Mouse (Mus musculus): ENCODE measurements around the gene Tlk2. TPM values are rescaled to one million over a fixed set of nuclear protein-coding genes. Genes with fewer than 3 reads are reported as not detected.
"Not testable (repeated sequence)": the region's sequence is repeated elsewhere in the genome, so short reads cannot be mapped to it uniquely, and the experiment has no call there.

Tlk2 gene
- polyA plus RNA-seq (2015; fragmentation: Nextera tagmentation; extraction: Ambion mirVana), result 5.5 and 6.6 TPM in 2 replicates

DNA sequence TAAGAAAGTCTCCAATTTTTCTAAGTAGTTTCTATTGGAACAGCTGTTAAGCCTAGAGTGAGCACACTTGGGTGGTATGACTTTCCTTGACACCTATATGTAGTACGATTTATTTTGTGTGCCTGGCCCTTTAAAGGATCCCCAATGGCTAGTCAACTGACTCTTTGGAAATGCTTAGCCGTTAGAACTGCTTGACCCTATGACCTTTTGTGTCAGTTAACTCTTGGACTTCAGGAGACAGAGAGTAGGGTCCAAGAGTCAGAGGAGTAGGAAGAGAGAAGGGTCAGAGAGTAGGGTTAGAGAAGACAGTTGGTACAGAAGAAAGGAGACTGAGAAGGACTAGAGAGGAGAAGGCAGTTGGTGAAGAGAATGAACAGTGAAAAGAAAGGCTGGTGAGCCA lies at the start of gene Tlk2:
Gene Tlk2, plus strand, starts transcription at position 292 of the 400 bp plus-strand sequence.
- no peaks in the 10 kb centered on the region for H3K27me3 ChIP-seq (ENCODE audit: control insufficient read depth, insufficient read depth, low read depth, low read length)
- peak within 1 kb of the TSS; percentile 94 for H3K27ac ChIP-seq (ENCODE audit: low read length)
- H3K4me3 ChIP-seq (ENCODE audit: low read depth, low read length), result peak within 1 kb of the TSS; percentile 98
- no peak for ATAC-seq (ENCODE audit: low read depth)
- H3K36me3 ChIP-seq (ENCODE audit: control insufficient read depth, insufficient read depth), result no peaks in the 10 kb centered on the region
- no peaks in the 10 kb centered on the region for H3K9me3 ChIP-seq (replicated peaks; ENCODE audit: control insufficient read depth, low read length)
- H3K9ac ChIP-seq (ENCODE audit: low read depth, low read length), result peak within 1 kb of the TSS; percentile 100
- 70% methylated on average over 2 of the region's 2 CpGs for WGBS (ENCODE audit: insufficient replicate concordance)
- peaks cover 19% of the 10 kb centered on the region for H3K4me1 ChIP-seq (ENCODE audit: control insufficient read depth, low read depth, low read length)
- H3K4me2 ChIP-seq (ENCODE audit: low read depth, low read length), result peak within 1 kb of the TSS; percentile 65

DNA sequence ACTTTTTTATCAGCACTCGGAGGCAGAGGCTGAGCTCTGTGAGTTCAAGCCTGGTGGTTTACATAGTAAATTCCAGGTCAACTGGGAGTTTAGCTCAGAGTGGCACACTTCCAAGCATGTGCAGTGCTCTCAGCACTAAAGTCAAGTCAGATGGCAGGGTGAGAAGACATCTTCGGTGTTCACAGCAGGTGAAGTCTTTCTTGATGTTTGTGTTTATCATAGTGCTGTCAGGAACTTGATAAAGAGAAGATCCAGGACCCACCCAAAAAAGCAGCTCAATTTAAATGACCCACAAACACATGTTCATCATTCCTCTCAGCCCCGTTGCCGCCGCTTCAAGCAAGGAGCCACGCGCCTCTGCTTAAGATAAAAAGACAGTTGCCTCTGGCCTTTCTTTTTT lies 42.9 kb upstream of the Tlk2 start:
- peak; percentile 61 for ATAC-seq (ENCODE audit: low read depth)
- peaks cover 45% of the 10 kb centered on the region for H3K36me3 ChIP-seq (ENCODE audit: control insufficient read depth, insufficient read depth)

DNA sequence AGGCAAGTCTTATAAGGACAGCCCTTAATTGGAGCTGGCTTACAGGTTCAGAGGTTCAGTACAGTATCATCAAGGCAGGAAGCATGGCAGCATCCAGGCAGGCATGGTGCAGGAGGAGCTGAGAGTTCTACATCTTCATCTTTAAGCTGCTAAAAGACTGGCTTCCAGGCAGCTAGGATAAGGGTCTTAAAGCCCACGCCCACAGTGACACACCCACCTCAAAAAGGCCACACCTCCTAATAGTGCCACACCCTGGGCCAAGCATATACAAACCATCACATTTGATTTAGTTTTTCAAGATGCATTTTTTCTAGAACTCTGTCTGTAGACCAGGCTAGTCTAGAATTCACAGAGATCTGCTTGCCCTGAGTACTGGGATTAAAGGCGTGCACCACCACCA lies 41.4 kb upstream of the Tlk2 start:
- H3K27ac ChIP-seq (ENCODE audit: low read length); H3K27me3 ChIP-seq (ENCODE audit: control insufficient read depth, insufficient read depth, low read depth, low read length); H3K4me3 ChIP-seq (ENCODE audit: low read depth, low read length); H3K9ac ChIP-seq (ENCODE audit: low read depth, low read length); H3K9me3 ChIP-seq (replicated peaks; ENCODE audit: control insufficient read depth, low read length); H3K4me2 ChIP-seq (ENCODE audit: low read depth, low read length): not testable (repeated sequence)
- ATAC-seq (ENCODE audit: low read depth), result peak; percentile 60; the same call in 1 of the 2 replicates
- WGBS (ENCODE audit: insufficient replicate concordance), result 62% methylated on average over 2 of the region's 2 CpGs
- H3K36me3 ChIP-seq (ENCODE audit: control insufficient read depth, insufficient read depth), result peaks cover 36% of the 10 kb centered on the region
- peaks cover 24% of the 10 kb centered on the region for H3K4me1 ChIP-seq (ENCODE audit: control insufficient read depth, low read depth, low read length)

More for the DNA sequence above, 42.9 kb upstream of the Tlk2 start:
- H3K9me3 ChIP-seq (replicated peaks; ENCODE audit: control insufficient read depth, low read length), result no peaks in the 10 kb centered on the region
- peaks cover 24% of the 10 kb centered on the region for H3K4me1 ChIP-seq (ENCODE audit: control insufficient read depth, low read depth, low read length)
- no peak overlapping the region for H3K9ac ChIP-seq (ENCODE audit: low read depth, low read length)
- 41% methylated on average over 7 of the region's 7 CpGs for WGBS (ENCODE audit: insufficient replicate concordance)
- H3K27ac ChIP-seq (ENCODE audit: low read length), result peak overlapping the region; percentile 60
- H3K27me3 ChIP-seq (ENCODE audit: control insufficient read depth, insufficient read depth, low read depth, low read length), result no peaks in the 10 kb centered on the region
- H3K4me2 ChIP-seq (ENCODE audit: low read depth, low read length), result no peak overlapping the region
- no peak overlapping the region for H3K4me3 ChIP-seq (ENCODE audit: low read depth, low read length)

DNA sequence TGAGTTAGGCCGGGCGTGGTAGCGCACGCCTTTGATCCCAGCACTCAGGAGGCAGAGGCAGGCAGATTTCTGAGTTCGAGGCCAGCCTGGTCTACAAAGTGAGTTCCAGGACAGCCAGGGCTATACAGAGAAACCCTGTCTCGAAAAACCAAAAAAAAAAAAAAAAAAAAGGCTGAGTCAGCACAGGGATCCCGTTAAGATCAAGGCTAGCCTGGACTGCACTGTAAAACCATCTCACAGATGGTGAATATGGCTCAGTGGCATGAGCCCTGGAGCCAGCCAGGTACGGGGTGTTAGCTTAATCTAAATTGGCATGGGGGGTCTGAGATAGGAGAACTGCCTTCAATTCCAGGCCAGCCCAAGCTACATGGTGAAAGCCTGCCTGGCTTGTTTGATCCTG lies 38.1 kb upstream of the Tlk2 start:
- not testable (repeated sequence) for H3K27me3 ChIP-seq (ENCODE audit: control insufficient read depth, insufficient read depth, low read depth, low read length); H3K27ac ChIP-seq (ENCODE audit: low read length); H3K4me3 ChIP-seq (ENCODE audit: low read depth, low read length); ATAC-seq (ENCODE audit: low read depth); H3K9me3 ChIP-seq (replicated peaks; ENCODE audit: control insufficient read depth, low read length); H3K9ac ChIP-seq (ENCODE audit: low read depth, low read length); H3K4me2 ChIP-seq (ENCODE audit: low read depth, low read length)
- Histone ChIP-seq H3K36me3 (ENCODE audit: control insufficient read depth, insufficient read depth) (peaks cover 18% of the 10 kb centered on the region), H3K4me1 (ENCODE audit: control insufficient read depth, low read depth, low read length) (peaks cover 43% of the 10 kb centered on the region)
- WGBS (ENCODE audit: insufficient replicate concordance), result 85% methylated on average over 6 of the region's 8 CpGs

DNA sequence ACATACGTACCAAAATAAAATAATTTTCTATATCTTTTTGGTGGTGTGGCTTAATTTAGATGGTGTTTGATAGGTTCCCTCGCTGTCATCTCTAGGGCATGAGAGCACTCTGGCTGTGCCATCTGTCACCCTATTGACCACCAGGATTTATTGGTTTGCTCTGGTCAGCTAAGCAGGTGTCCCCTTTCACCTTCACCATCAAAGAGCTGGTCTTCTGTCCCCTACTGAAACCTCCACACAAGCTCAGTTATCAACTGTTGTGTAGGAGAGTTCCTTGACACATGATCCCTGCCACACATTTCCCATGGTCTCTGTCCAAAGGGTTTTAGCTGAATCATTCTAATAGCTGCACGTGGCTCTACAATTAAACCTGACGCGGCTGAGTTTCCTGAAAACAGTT lies 37.5 kb upstream of the Tlk2 start:
- no peak overlapping the region for H3K4me2 ChIP-seq (ENCODE audit: low read depth, low read length)
- H3K27me3 ChIP-seq (ENCODE audit: control insufficient read depth, insufficient read depth, low read depth, low read length), result no peaks in the 10 kb centered on the region
- ATAC-seq (ENCODE audit: low read depth), result no peak
- 84% methylated on average over 5 of the region's 5 CpGs for WGBS (ENCODE audit: insufficient replicate concordance)
- peaks cover 18% of the 10 kb centered on the region for H3K36me3 ChIP-seq (ENCODE audit: control insufficient read depth, insufficient read depth)
- H3K4me1 ChIP-seq (ENCODE audit: control insufficient read depth, low read depth, low read length), result peaks cover 37% of the 10 kb centered on the region
- no peak overlapping the region for H3K4me3 ChIP-seq (ENCODE audit: low read depth, low read length)
- H3K9ac ChIP-seq (ENCODE audit: low read depth, low read length), result no peak overlapping the region
- no peaks in the 10 kb centered on the region for H3K9me3 ChIP-seq (replicated peaks; ENCODE audit: control insufficient read depth, low read length)
- H3K27ac ChIP-seq (ENCODE audit: low read length), result no peak overlapping the region

DNA sequence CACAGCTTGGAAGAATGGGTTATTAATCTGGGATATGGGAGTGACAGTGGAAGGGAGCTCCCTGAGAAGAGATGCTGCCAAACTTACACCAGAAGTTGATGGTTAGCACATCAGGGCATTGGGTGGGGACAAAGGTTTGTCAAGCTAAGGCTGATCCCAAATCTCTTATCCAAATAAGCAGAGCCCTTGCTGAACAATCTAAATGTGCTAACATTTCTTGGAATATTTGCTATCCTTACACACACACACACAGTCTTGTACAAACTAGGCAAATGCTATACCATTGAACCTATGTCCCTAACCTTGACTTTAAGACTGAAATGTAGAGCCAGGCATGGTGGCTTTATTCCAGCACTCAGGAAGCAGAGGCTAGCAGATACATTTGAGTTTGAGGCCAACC lies 35.0 kb upstream of the Tlk2 start:
- H3K4me1 ChIP-seq (ENCODE audit: control insufficient read depth, low read depth, low read length), result peaks cover 20% of the 10 kb centered on the region
- ATAC-seq (ENCODE audit: low read depth), result peak; percentile 80
- H3K27ac ChIP-seq (ENCODE audit: low read length), result peak overlapping the region; percentile 5
- H3K9ac ChIP-seq (ENCODE audit: low read depth, low read length), result no peak overlapping the region
- H3K36me3 ChIP-seq (ENCODE audit: control insufficient read depth, insufficient read depth), result peaks cover 10% of the 10 kb centered on the region; the same call in 1 of the 2 replicates
- no peak overlapping the region for H3K4me3 ChIP-seq (ENCODE audit: low read depth, low read length)
- H3K27me3 ChIP-seq (ENCODE audit: control insufficient read depth, insufficient read depth, low read depth, low read length), result no peaks in the 10 kb centered on the region
- H3K4me2 ChIP-seq (ENCODE audit: low read depth, low read length), result no peak overlapping the region
- no peaks in the 10 kb centered on the region for H3K9me3 ChIP-seq (replicated peaks; ENCODE audit: control insufficient read depth, low read length)

DNA sequence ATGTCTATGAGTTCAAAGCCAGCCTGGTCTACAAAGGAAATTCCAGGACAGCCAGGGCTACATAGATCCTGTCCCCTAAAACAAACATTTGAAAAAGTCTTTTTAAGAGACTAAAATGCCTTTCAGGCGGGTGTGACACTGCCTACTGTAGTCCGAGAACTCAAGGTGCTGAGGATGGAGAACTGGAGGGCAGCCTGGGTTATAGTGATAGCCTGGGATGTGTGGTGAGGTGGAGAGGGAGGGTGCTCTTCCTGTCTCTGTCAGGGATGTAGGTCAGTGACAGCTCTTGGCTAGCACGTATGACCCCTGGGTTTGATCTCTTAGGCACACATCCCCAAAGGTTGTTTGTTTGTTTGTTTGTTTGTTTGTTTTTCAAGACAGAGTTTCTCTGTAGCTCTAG lies 34.5 kb upstream of the Tlk2 start:
- no peaks in the 10 kb centered on the region for H3K27me3 ChIP-seq (ENCODE audit: control insufficient read depth, insufficient read depth, low read depth, low read length)
- WGBS (ENCODE audit: insufficient replicate concordance), result 48% methylated on average over 3 of the region's 3 CpGs
- peaks cover 10% of the 10 kb centered on the region; the same call in 1 of the 2 replicates for H3K36me3 ChIP-seq (ENCODE audit: control insufficient read depth, insufficient read depth)
- peak; percentile 68 for ATAC-seq (ENCODE audit: low read depth)
- peaks cover 21% of the 10 kb centered on the region for H3K4me1 ChIP-seq (ENCODE audit: control insufficient read depth, low read depth, low read length)
- H3K4me3 ChIP-seq (ENCODE audit: low read depth, low read length), result no peak overlapping the region
- peak overlapping the region; percentile 5 for H3K27ac ChIP-seq (ENCODE audit: low read length)
- no peak overlapping the region for H3K9ac ChIP-seq (ENCODE audit: low read depth, low read length)
- H3K4me2 ChIP-seq (ENCODE audit: low read depth, low read length), result no peak overlapping the region
- no peaks in the 10 kb centered on the region for H3K9me3 ChIP-seq (replicated peaks; ENCODE audit: control insufficient read depth, low read length)

DNA sequence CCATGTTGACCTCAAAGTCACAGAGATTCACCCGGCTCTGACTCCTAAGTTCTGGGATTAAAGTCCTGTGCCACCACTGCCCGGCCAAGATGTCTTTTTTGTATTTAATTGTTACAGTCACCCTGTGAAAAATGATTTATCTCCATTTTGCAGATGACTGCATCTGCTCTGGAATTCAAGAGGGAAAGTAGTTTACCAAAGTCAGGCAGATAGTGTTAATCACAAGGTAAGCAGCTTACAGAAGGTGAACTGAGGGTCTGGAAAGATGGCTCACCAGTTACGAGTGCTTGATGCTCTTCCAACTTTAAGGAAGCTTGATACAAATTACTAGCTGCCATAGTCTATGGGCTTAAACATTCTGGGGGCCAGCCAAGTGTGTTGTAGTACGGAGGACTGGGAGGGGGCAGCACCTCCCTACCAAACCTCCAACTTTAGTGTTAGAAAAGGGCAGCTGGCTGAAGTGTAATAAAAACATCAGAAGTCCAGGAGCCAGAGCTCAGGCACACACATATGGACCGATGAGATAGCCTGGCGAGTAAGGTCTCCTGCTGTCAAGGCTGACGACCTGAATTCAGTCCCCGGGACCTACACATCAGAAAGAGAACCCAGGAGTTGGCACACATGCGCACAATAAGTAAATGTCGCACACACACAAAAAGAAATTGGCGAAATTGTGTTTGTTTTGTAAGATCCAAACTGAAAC lies 33.9 kb upstream of the Tlk2 start:
- peaks cover 25% of the 10 kb centered on the region for H3K4me1 ChIP-seq (ENCODE audit: control insufficient read depth, low read depth, low read length)
- peak; percentile 35 for ATAC-seq (ENCODE audit: low read depth)

DNA sequence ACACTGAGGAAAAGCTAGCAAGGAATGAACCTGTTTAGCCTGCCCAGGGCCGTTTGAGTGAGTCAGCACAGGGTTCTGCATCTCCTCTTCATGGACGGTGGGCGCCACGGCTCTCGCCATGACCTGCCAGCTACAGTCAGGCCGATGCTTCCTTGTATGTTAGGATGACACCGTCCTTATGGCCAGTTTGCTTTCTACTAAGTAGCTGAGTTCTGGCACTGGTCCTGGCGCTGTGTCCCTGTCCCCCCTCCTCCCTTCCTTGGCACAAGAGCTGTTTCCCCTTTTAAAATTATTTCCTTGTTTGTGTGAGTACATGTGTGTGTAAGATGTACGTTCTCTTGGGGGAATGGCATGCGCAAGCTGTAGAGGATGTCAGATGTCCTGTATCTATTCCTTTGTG lies 33.4 kb upstream of the Tlk2 start:
- H3K9ac ChIP-seq (ENCODE audit: low read depth, low read length), result no peak overlapping the region
- ATAC-seq (ENCODE audit: low read depth), result no peak
- H3K4me2 ChIP-seq (ENCODE audit: low read depth, low read length), result no peak overlapping the region
- H3K27ac ChIP-seq (ENCODE audit: low read length), result peak overlapping the region; percentile 5; the same call in 1 of the 2 replicates
- no peaks in the 10 kb centered on the region for H3K27me3 ChIP-seq (ENCODE audit: control insufficient read depth, insufficient read depth, low read depth, low read length)
- H3K4me1 ChIP-seq (ENCODE audit: control insufficient read depth, low read depth, low read length), result peaks cover 29% of the 10 kb centered on the region
- no peak overlapping the region for H3K4me3 ChIP-seq (ENCODE audit: low read depth, low read length)
- no peaks in the 10 kb centered on the region for H3K9me3 ChIP-seq (replicated peaks; ENCODE audit: control insufficient read depth, low read length)
- peaks cover under 1% of the 10 kb centered on the region; the same call in 1 of the 2 replicates for H3K36me3 ChIP-seq (ENCODE audit: control insufficient read depth, insufficient read depth)
- WGBS (ENCODE audit: insufficient replicate concordance), result 80% methylated on average over 10 of the region's 10 CpGs

More for the DNA sequence above, 33.9 kb upstream of the Tlk2 start:
- H3K27ac ChIP-seq (ENCODE audit: low read length), result peak overlapping the region; percentile 5
- WGBS (ENCODE audit: insufficient replicate concordance), result 64% methylated on average over 11 of the region's 11 CpGs
- no peak overlapping the region for H3K4me3 ChIP-seq (ENCODE audit: low read depth, low read length)
- H3K27me3 ChIP-seq (ENCODE audit: control insufficient read depth, insufficient read depth, low read depth, low read length), result no peaks in the 10 kb centered on the region
- H3K9me3 ChIP-seq (replicated peaks; ENCODE audit: control insufficient read depth, low read length), result no peaks in the 10 kb centered on the region
- peaks cover 6% of the 10 kb centered on the region; the same call in 1 of the 2 replicates for H3K36me3 ChIP-seq (ENCODE audit: control insufficient read depth, insufficient read depth)
- no peak overlapping the region for H3K9ac ChIP-seq (ENCODE audit: low read depth, low read length)
- H3K4me2 ChIP-seq (ENCODE audit: low read depth, low read length), result no peak overlapping the region

Measured in liver, embryonic 16.5 days (tissue).